Mouse (Mus musculus) forebrain, postnatal 0 days (tissue): ENCODE data around the gene Tspear. TPM values are rescaled to one million over a fixed set of nuclear protein-coding genes. Genes with fewer than 3 reads are reported as not detected.

ENCODE experiments used
- ATAC-seq: fragments of 200-750 bp; cut with Nextera tagmentation; 2 replicates; pipeline ENCODE4 v1.8.0; 2017; ENCODE audit warnings: mild to moderate bottlenecking, moderate library complexity
- DNase-seq: peaks from one replicate; pipeline ENCODE4 v3.0.0-alpha.2; 2015
- H3K27ac ChIP-seq: fragments of 300-500 bp; sonication (generic); 2 replicates; pipeline ENCODE4 v1.5.1; 2014; ENCODE audit warnings: low read depth, mild to moderate bottlenecking, antibody characterized with exemption, low read length, moderate library complexity, mixed read lengths
- H3K27me3 ChIP-seq: fragments of 300-500 bp; sonication (generic); 2 replicates; pipeline ENCODE4 v1.6.1; 2014; ENCODE audit warnings: mild to moderate bottlenecking, low read length, mixed read lengths; ENCODE audit not compliant: insufficient read depth
- H3K36me3 ChIP-seq: fragments of 300-500 bp; sonication (generic); 2 replicates; pipeline ENCODE4 v1.6.1; 2014; ENCODE audit warnings: mild to moderate bottlenecking, moderate library complexity; ENCODE audit not compliant: insufficient read depth
- H3K4me1 ChIP-seq: fragments of 300-500 bp; sonication (generic); 2 replicates; pipeline ENCODE4 v1.6.1; 2014; ENCODE audit warnings: antibody characterized with exemption; ENCODE audit not compliant: insufficient read depth
- H3K4me2 ChIP-seq: fragments of 300-500 bp; sonication (generic); 2 replicates; pipeline ENCODE4 v1.6.1; 2014; ENCODE audit warnings: low read depth, mild to moderate bottlenecking, moderate library complexity
- H3K4me3 ChIP-seq: fragments of 300-500 bp; sonication (generic); 2 replicates; pipeline ENCODE4 v1.5.1; 2014; ENCODE audit warnings: low read depth, low read length, mixed read lengths
- H3K9ac ChIP-seq: fragments of 300-500 bp; sonication (generic); 2 replicates; pipeline ENCODE4 v1.6.1; 2014; ENCODE audit warnings: mild to moderate bottlenecking
- H3K9me3 ChIP-seq: fragments of 300-500 bp; sonication (generic); 2 replicates; pipeline ENCODE4 v1.6.1; 2016; ENCODE audit warnings: low read length
- CTCF ChIP-seq: sonication (generic); IDR thresholded peaks from 2 replicates; pipeline ENCODE4 v1.5.1; 2016; ENCODE audit warnings: antibody characterized with exemption, control low read depth, low read depth
- WGBS: fragments of 180-500 bp; shearing (Covaris S2); extraction: QIAGEN DNeasy Blood & Tissue Kit; methylation state at CpG from one replicate; pipeline ENCODE4 v1.1.7; 2014; 5-methylcytosine and 5-hydroxymethylcytosine counted together
- polyA plus RNA-seq: library from polyadenylated mRNA; unstranded; fragments of >200 nt; fragmentation: Nextera tagmentation; extraction: Ambion mirVana; gene quantifications from 2 replicates; pipeline ENCODE4 v1.2.1, GENCODE M21; 2015
- total RNA-seq: library from RNA; depleted of rRNA; stranded (reverse); fragments of >200 nt; gene quantifications from 2 replicates; pipeline ENCODE4 v1.2.3, GENCODE M21; 2014

Gene Tspear
- total and polyA plus RNA-seq, 2 experiments from 2014 or later = 0.14 to 0.99 TPM

GRCm38 (mm10) chr10:77814382-77814781, 128.0 kb downstream of the Tspear start, which contains the start of gene Gm2696:
Gene Gm2696 (plus strand): TSS chr10:77814682.
- 51% methylated on average over 4 of the region's 4 CpGs for WGBS
- H3K4me1 ChIP-seq = no peaks in the 10 kb centered on the region
- ATAC-seq (no peak), DNase-seq (no peak)
- H3K27ac ChIP-seq = no peak within 1 kb of the TSS
- H3K4me3 ChIP-seq = no peak within 1 kb of the TSS
- no peaks in the 10 kb centered on the region for H3K36me3 ChIP-seq
- H3K9me3 ChIP-seq = no peaks in the 10 kb centered on the region
- H3K4me2 ChIP-seq = no peak within 1 kb of the TSS
- no peak within 1 kb of the TSS for H3K9ac ChIP-seq
- H3K27me3 ChIP-seq = no peaks in the 10 kb centered on the region
- no peak for TF ChIP-seq CTCF

DNA sequence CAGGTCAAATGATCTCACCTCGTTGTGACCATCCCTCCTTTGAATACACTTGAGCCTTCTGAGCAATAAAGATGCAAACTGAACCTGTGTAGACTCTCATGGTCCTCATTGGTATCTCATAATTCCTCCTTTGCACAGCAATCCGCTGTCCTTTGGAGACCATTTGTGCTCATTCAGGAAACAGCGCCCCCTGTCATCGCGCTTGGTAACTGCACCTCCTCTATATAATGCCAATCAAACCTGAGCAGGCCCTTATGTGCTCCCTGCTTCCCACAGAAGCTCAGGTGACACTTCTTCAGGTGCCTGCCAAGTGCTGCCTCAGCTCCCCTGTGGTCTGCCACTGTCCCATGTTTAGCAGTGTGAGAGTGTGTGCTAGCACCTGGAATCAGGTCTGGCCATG, 129.1 kb downstream of the Tspear start:
- WGBS = 36% methylated on average over 5 of the region's 5 CpGs
- DNase-seq (peak; percentile 25), ATAC-seq (no peak)
- TF ChIP-seq CTCF = peak; percentile 60
- no peak overlapping the region for H3K9ac ChIP-seq
- no peak overlapping the region for H3K27ac ChIP-seq
- no peak overlapping the region for H3K4me2 ChIP-seq
- no peak overlapping the region for H3K4me3 ChIP-seq
- no peaks in the 10 kb centered on the region for H3K4me1 ChIP-seq
- no peaks in the 10 kb centered on the region for H3K9me3 ChIP-seq
- no peaks in the 10 kb centered on the region for H3K36me3 ChIP-seq
- H3K27me3 ChIP-seq = no peaks in the 10 kb centered on the region

- no peak overlapping the region for H3K4me2 ChIP-seq
- no peaks in the 10 kb centered on the region for H3K4me1 ChIP-seq
- H3K27ac ChIP-seq = no peak overlapping the region
- no peaks in the 10 kb centered on the region for H3K9me3 ChIP-seq
- H3K9ac ChIP-seq = no peak overlapping the region
- no peak overlapping the region for H3K4me3 ChIP-seq
- H3K27me3 ChIP-seq = no peaks in the 10 kb centered on the region
- DNase-seq = no peak
- 97% methylated on average over 4 of the region's 4 CpGs for WGBS
- ATAC-seq = no peak
- TF ChIP-seq CTCF = no peak
- H3K36me3 ChIP-seq = no peaks in the 10 kb centered on the region
These were observed 132.2 kb downstream of the Tspear start for GRCm38 (mm10) chr10:77818523-77818922.

DNA sequence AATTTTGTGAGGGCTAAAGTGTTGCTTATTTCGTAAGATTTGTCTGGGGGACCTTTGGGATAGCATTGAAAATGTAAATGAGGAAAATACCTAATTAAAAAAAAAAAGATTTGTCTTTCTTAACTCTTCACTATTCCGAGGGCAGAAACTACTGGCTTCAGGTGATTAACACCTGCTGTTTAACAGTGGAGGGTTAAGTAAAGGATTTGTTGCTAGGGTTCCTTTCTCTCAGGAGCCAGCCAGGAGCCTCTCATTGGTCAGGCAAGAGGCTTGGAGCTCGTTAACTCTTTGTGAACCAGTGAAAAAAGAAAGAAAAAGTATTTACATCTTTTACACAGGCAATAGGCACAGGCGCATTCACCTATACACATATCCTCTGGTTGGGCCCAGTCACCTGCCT, 132.8 kb downstream of the Tspear start:
- Histone ChIP-seq H3K4me2 (no peak overlapping the region), H3K27me3 (no peaks in the 10 kb centered on the region), H3K4me3 (no peak overlapping the region), H3K4me1 (no peaks in the 10 kb centered on the region), H3K36me3 (no peaks in the 10 kb centered on the region), H3K9ac (no peak overlapping the region), H3K9me3 (no peaks in the 10 kb centered on the region), H3K27ac (no peak overlapping the region)
- no peak for DNase-seq
- 22% methylated on average over 4 of the region's 4 CpGs for WGBS
- no peak for ATAC-seq
- TF ChIP-seq CTCF = no peak

GRCm38 (mm10) chr10:77826951-77827350, 140.6 kb downstream of the Tspear start, which contains the start of gene Krtap10-4:
Gene Krtap10-4 (minus strand): TSS chr10:77827095.
- Histone ChIP-seq H3K27ac (no peak within 1 kb of the TSS), H3K4me1 (no peaks in the 10 kb centered on the region), H3K27me3 (no peaks in the 10 kb centered on the region), H3K36me3 (no peaks in the 10 kb centered on the region), H3K9me3 (no peaks in the 10 kb centered on the region), H3K4me3 (no peak within 1 kb of the TSS), H3K9ac (no peak within 1 kb of the TSS), H3K4me2 (no peak within 1 kb of the TSS)
- ATAC-seq (no peak), DNase-seq (no peak)
- 58% methylated on average over 6 of the region's 6 CpGs for WGBS
- TF ChIP-seq CTCF = no peak

GRCm38 (mm10) chr10:77835647-77836046, 149.3 kb downstream of the Tspear start, which contains the start of gene Krtap10-10:
Gene Krtap10-10 (plus strand): TSS chr10:77835947.
- no peak for TF ChIP-seq CTCF
- WGBS = 66% methylated on average over 9 of the region's 9 CpGs
- Histone ChIP-seq H3K27me3 (no peaks in the 10 kb centered on the region), H3K9ac (no peak within 1 kb of the TSS), H3K36me3 (no peaks in the 10 kb centered on the region), H3K9me3 (no peaks in the 10 kb centered on the region), H3K4me1 (no peaks in the 10 kb centered on the region), H3K4me3 (no peak within 1 kb of the TSS), H3K27ac (no peak within 1 kb of the TSS), H3K4me2 (no peak within 1 kb of the TSS)
- ATAC-seq = no peak
- no peak for DNase-seq

DNA sequence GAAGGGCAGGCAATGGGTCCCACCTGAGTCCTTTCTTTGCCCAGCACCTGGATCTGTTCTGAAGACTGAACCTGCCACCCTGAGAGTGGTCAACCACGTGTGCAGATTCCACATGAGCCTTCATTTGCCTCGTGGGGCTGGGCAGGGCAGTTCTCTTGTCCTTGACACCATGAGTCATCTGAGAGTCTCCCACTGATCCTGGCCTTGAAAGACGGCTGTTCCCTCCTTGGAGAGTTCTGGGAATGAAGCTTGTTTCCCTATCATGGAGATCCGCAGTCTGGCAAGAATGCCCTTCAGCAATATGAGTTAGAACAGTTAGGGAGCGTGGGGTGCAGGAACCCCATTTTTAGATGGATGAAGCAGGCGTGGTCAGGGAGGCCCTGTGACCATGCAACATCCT, 152.6 kb downstream of the Tspear start:
- 76% methylated on average over 6 of the region's 6 CpGs for WGBS
- no peak for DNase-seq

More for the DNA sequence above, 152.6 kb downstream of the Tspear start:
- no peak for TF ChIP-seq CTCF
- Histone ChIP-seq H3K4me3 (no peak overlapping the region), H3K27me3 (no peaks in the 10 kb centered on the region), H3K9me3 (0 out of 2 replicates have a peak, but pooled peaks cover 3% of the 10 kb centered on the region), H3K9ac (no peak overlapping the region), H3K36me3 (no peaks in the 10 kb centered on the region), H3K27ac (no peak overlapping the region), H3K4me2 (no peak overlapping the region), H3K4me1 (no peaks in the 10 kb centered on the region)
- no peak for ATAC-seq
